Mouse (Mus musculus) heart, embryonic 13.5 days (tissue): ENCODE measurements at regions not wholly inside any gene's neighbourhood (a gene's known extent, or its start where the extent isn't known, plus 50 kb on each side); places are given as distances from the start of the nearest gene placed in this dataset.

ENCODE experiments used
- ATAC-seq: fragments of 200-750 bp; cut with Nextera tagmentation; 2 replicates; pipeline ENCODE4 v1.8.0; 2017; ENCODE audit warnings: moderate TSS enrichment; ENCODE audit not compliant: insufficient number of reproducible peaks, low FRiP score, low TSS enrichment; ENCODE audit errors: extremely low read depth
- H3K27ac ChIP-seq: fragments of 300-500 bp; sonication (generic); replicated peaks from 2 replicates; pipeline ENCODE4 v1.5.1; 2015; ENCODE audit warnings: moderate library complexity, mild to moderate bottlenecking, inconsistent platforms
- H3K27me3 ChIP-seq: fragments of 300-500 bp; sonication (generic); replicated peaks from 2 replicates; pipeline ENCODE4 v1.6.1; 2015; ENCODE audit warnings: mild to moderate bottlenecking, inconsistent platforms
- H3K36me3 ChIP-seq: fragments of 300-500 bp; sonication (generic); 2 replicates; pipeline ENCODE4 v1.6.1; 2015; ENCODE audit warnings: mild to moderate bottlenecking, inconsistent platforms
- H3K4me1 ChIP-seq: fragments of 300-500 bp; sonication (generic); 2 replicates; pipeline ENCODE4 v1.6.1; 2015; ENCODE audit warnings: inconsistent platforms
- H3K4me2 ChIP-seq: fragments of 300-500 bp; sonication (generic); 2 replicates; pipeline ENCODE4 v1.6.1; 2015; ENCODE audit warnings: inconsistent platforms, mild to moderate bottlenecking, moderate library complexity
- H3K4me3 ChIP-seq: fragments of 300-500 bp; sonication (generic); 2 replicates; pipeline ENCODE4 v1.5.1; 2015; ENCODE audit warnings: moderate library complexity, mild to moderate bottlenecking, inconsistent platforms
- H3K9ac ChIP-seq: fragments of 300-500 bp; sonication (generic); 2 replicates; pipeline ENCODE4 v1.6.1; 2015; ENCODE audit warnings: inconsistent platforms, mild to moderate bottlenecking, moderate library complexity
- H3K9me3 ChIP-seq: fragments of 300-500 bp; sonication (generic); 2 replicates; pipeline ENCODE4 v1.6.1; 2016; ENCODE audit warnings: inconsistent platforms
- WGBS: fragments of 180-500 bp; shearing (Covaris S2); methylation state at CpG from one replicate; pipeline ENCODE4 v1.1.7; 2015; ENCODE audit warnings: mixed read lengths; 5-methylcytosine and 5-hydroxymethylcytosine counted together

GRCm38 (mm10) chr11:45216942-45217474, 599.9 kb downstream of the Ebf1 start:
- H3K4me1 ChIP-seq, result no peaks in the 10 kb centered on the region
- no peak overlapping the region for H3K9ac ChIP-seq
- H3K36me3 ChIP-seq, result no peaks in the 10 kb centered on the region
- no peak for ATAC-seq
- H3K27ac ChIP-seq, result no peak overlapping the region
- 51% methylated on average over 3 of the region's 3 CpGs for WGBS
- no peak overlapping the region for H3K4me2 ChIP-seq
- no peaks in the 10 kb centered on the region for H3K27me3 ChIP-seq
- H3K9me3 ChIP-seq, result no peaks in the 10 kb centered on the region
- H3K4me3 ChIP-seq, result no peak overlapping the region

GRCm38 (mm10) chr11:45219239-45219638, 602.1 kb downstream of the Ebf1 start:
- 75% methylated on average over 4 of the region's 4 CpGs for WGBS
- H3K9me3 ChIP-seq, result no peaks in the 10 kb centered on the region
- no peak overlapping the region for H3K9ac ChIP-seq
- no peaks in the 10 kb centered on the region for H3K4me1 ChIP-seq
- no peak for ATAC-seq
- H3K27me3 ChIP-seq, result no peaks in the 10 kb centered on the region
- H3K4me2 ChIP-seq, result no peak overlapping the region
- no peak overlapping the region for H3K4me3 ChIP-seq
- no peaks in the 10 kb centered on the region for H3K36me3 ChIP-seq
- no peak overlapping the region for H3K27ac ChIP-seq

GRCm38 (mm10) chr11:45222021-45222420, 604.9 kb downstream of the Ebf1 start:
- WGBS, result 69% methylated on average over 3 of the region's 3 CpGs
- H3K27ac ChIP-seq, result no peak overlapping the region
- no peaks in the 10 kb centered on the region for H3K4me1 ChIP-seq
- H3K9me3 ChIP-seq, result no peaks in the 10 kb centered on the region
- ATAC-seq, result no peak
- H3K27me3 ChIP-seq, result no peaks in the 10 kb centered on the region
- H3K4me2 ChIP-seq, result no peak overlapping the region
- no peak overlapping the region for H3K4me3 ChIP-seq
- no peak overlapping the region for H3K9ac ChIP-seq
- H3K36me3 ChIP-seq, result no peaks in the 10 kb centered on the region

GRCm38 (mm10) chr11:45235476-45236412, 616.1 kb upstream of the Clint1 start:
- no peaks in the 10 kb centered on the region for H3K4me1 ChIP-seq
- no peak for ATAC-seq
- H3K9ac ChIP-seq, result no peak overlapping the region
- 60% methylated on average over 6 of the region's 6 CpGs for WGBS
- no peak overlapping the region for H3K27ac ChIP-seq
- H3K4me2 ChIP-seq, result no peak overlapping the region
- no peaks in the 10 kb centered on the region for H3K9me3 ChIP-seq
- H3K36me3 ChIP-seq, result no peaks in the 10 kb centered on the region
- H3K4me3 ChIP-seq, result no peak overlapping the region
- no peaks in the 10 kb centered on the region for H3K27me3 ChIP-seq

GRCm38 (mm10) chr11:45237056-45237455, 614.8 kb upstream of the Clint1 start:
- Histone ChIP-seq H3K4me1 (no peaks in the 10 kb centered on the region), H3K36me3 (no peaks in the 10 kb centered on the region), H3K9me3 (no peaks in the 10 kb centered on the region), H3K27ac (no peak overlapping the region), H3K27me3 (no peaks in the 10 kb centered on the region), H3K9ac (no peak overlapping the region), H3K4me3 (no peak overlapping the region), H3K4me2 (no peak overlapping the region)
- 42% methylated on average over 4 of the region's 4 CpGs for WGBS
- no peak for ATAC-seq

GRCm38 (mm10) chr11:45239044-45239443, 612.8 kb upstream of the Clint1 start:
- ATAC-seq, result no peak
- no peak overlapping the region for H3K27ac ChIP-seq
- 53% methylated on average over 5 of the region's 5 CpGs for WGBS
- H3K27me3 ChIP-seq, result no peaks in the 10 kb centered on the region
- no peaks in the 10 kb centered on the region for H3K36me3 ChIP-seq
- no peaks in the 10 kb centered on the region for H3K4me1 ChIP-seq
- no peak overlapping the region for H3K9ac ChIP-seq
- no peaks in the 10 kb centered on the region for H3K9me3 ChIP-seq
- no peak overlapping the region for H3K4me3 ChIP-seq
- no peak overlapping the region for H3K4me2 ChIP-seq

GRCm38 (mm10) chr11:45240419-45240818, 611.4 kb upstream of the Clint1 start:
- no peaks in the 10 kb centered on the region for H3K36me3 ChIP-seq
- H3K4me2 ChIP-seq, result no peak overlapping the region
- WGBS, result 79% methylated on average over 3 of the region's 3 CpGs
- no peaks in the 10 kb centered on the region for H3K9me3 ChIP-seq
- no peak overlapping the region for H3K9ac ChIP-seq
- no peak overlapping the region for H3K27ac ChIP-seq
- H3K4me3 ChIP-seq, result no peak overlapping the region
- no peaks in the 10 kb centered on the region for H3K4me1 ChIP-seq
- H3K27me3 ChIP-seq, result no peaks in the 10 kb centered on the region
- ATAC-seq, result no peak

- Histone ChIP-seq H3K9ac (no peak overlapping the region), H3K4me1 (no peaks in the 10 kb centered on the region), H3K27me3 (no peaks in the 10 kb centered on the region), H3K4me3 (no peak overlapping the region), H3K9me3 (no peaks in the 10 kb centered on the region), H3K36me3 (no peaks in the 10 kb centered on the region), H3K4me2 (no peak overlapping the region), H3K27ac (no peak overlapping the region)
- whole genome bisulfite sequencing, result 72% methylated on average over 10 of the region's 10 CpGs
- no peak for ATAC-seq
Observed at GRCm38 (mm10) chr11:45241671-45242070, 610.2 kb upstream of the Clint1 start.

GRCm38 (mm10) chr11:45244796-45245195, 607.1 kb upstream of the Clint1 start:
- no peak overlapping the region for H3K27ac ChIP-seq
- no peak overlapping the region for H3K4me3 ChIP-seq
- no peak overlapping the region for H3K9ac ChIP-seq
- no peak for ATAC-seq
- H3K9me3 ChIP-seq, result no peaks in the 10 kb centered on the region
- no peaks in the 10 kb centered on the region for H3K36me3 ChIP-seq
- 65% methylated on average over 2 of the region's 2 CpGs for WGBS
- H3K27me3 ChIP-seq, result no peaks in the 10 kb centered on the region
- no peaks in the 10 kb centered on the region for H3K4me1 ChIP-seq
- H3K4me2 ChIP-seq, result no peak overlapping the region

GRCm38 (mm10) chr11:45256019-45256418, 595.8 kb upstream of the Clint1 start:
- no peak overlapping the region for H3K4me3 ChIP-seq
- H3K4me1 ChIP-seq, result no peaks in the 10 kb centered on the region
- no peak overlapping the region for H3K27ac ChIP-seq
- no peaks in the 10 kb centered on the region for H3K9me3 ChIP-seq
- ATAC-seq, result no peak
- no peaks in the 10 kb centered on the region for H3K27me3 ChIP-seq
- no peak overlapping the region for H3K9ac ChIP-seq
- H3K36me3 ChIP-seq, result no peaks in the 10 kb centered on the region
- H3K4me2 ChIP-seq, result no peak overlapping the region

GRCm38 (mm10) chr11:45262198-45262597, 589.7 kb upstream of the Clint1 start:
- Histone ChIP-seq H3K4me1 (no peaks in the 10 kb centered on the region), H3K27me3 (no peaks in the 10 kb centered on the region), H3K4me2 (no peak overlapping the region), H3K9me3 (no peaks in the 10 kb centered on the region), H3K27ac (no peak overlapping the region), H3K9ac (no peak overlapping the region), H3K36me3 (no peaks in the 10 kb centered on the region), H3K4me3 (no peak overlapping the region)
- 77% methylated on average over 7 of the region's 7 CpGs for WGBS
- no peak for ATAC-seq

GRCm38 (mm10) chr11:45264001-45264400, 587.9 kb upstream of the Clint1 start:
- Histone ChIP-seq H3K4me3 (no peak overlapping the region), H3K4me1 (peaks cover under 1% of the 10 kb centered on the region; the same call in 1 of the 2 replicates), H3K27ac (no peak overlapping the region), H3K9ac (no peak overlapping the region), H3K4me2 (no peak overlapping the region), H3K27me3 (no peaks in the 10 kb centered on the region), H3K36me3 (no peaks in the 10 kb centered on the region), H3K9me3 (no peaks in the 10 kb centered on the region)
- ATAC-seq, result no peak
- 68% methylated on average over 3 of the region's 3 CpGs for WGBS
